Mouse (Mus musculus) CH12.LX (cell line): ENCODE measurements around the gene Zfp663. TPM values are rescaled to one million over a fixed set of nuclear protein-coding genes. Genes with fewer than 3 reads are reported as not detected.

Experiments
- DNase-seq: peaks from one replicate; pipeline ENCODE4 v3.0.0-alpha.2; 2013; ENCODE audit errors: extremely low read depth
- H3K27ac ChIP-seq: 2 replicates; pipeline ENCODE4 v1.5.1; 2012; ENCODE audit warnings: low read depth, mild to moderate bottlenecking, control low read depth, moderate library complexity; ENCODE audit not compliant: insufficient read depth
- H3K27me3 ChIP-seq: replicated peaks from 2 replicates; pipeline ENCODE3; 2012; ENCODE audit warnings: inconsistent platforms
- H3K36me3 ChIP-seq, 2 experiments: replicated peaks in 1 of 2; 2 replicates each; pipeline versions ENCODE3 to v1.6.1; 2012; ENCODE audit warnings: inconsistent platforms in 1 of 2, low read length in 1 of 2, mild to moderate bottlenecking in 1 of 2, mixed read lengths in 1 of 2, moderate library complexity in 1 of 2; ENCODE audit not compliant: control insufficient read depth in 1 of 2, insufficient read depth in 1 of 2
- H3K4me1 ChIP-seq, 2 experiments: 2 replicates each; pipeline ENCODE4 v1.6.1; 2012; ENCODE audit warnings: inconsistent platforms in 1 of 2, moderate library complexity in 1 of 2; ENCODE audit not compliant: insufficient read depth in 2 of 2, control insufficient read depth in 1 of 2
- H3K4me2 ChIP-seq: 2 replicates; pipeline ENCODE4 v1.6.1; 2012; ENCODE audit warnings: low read depth, mild to moderate bottlenecking, control low read depth; ENCODE audit not compliant: poor library complexity, insufficient read depth, severe bottlenecking
- H3K4me3 ChIP-seq, 3 experiments: fragments of 150-350 bp in 1 of 3; sonication (generic) in 1 of 3; replicated peaks in 1 of 3; 2 replicates each; pipeline versions ENCODE3 to v1.5.1; 2011 to 2012; ENCODE audit warnings: low read depth in 2 of 3, low read length in 2 of 3, mild to moderate bottlenecking in 2 of 3, moderate library complexity in 2 of 3, control low read depth in 1 of 3, improper control_type of control experiment in 1 of 3, inconsistent platforms in 1 of 3, mixed read lengths in 1 of 3; ENCODE audit not compliant: poor library complexity in 1 of 3
- H3K79me2 ChIP-seq: replicated peaks from 2 replicates; pipeline ENCODE4 v1.6.1; 2012; ENCODE audit warnings: mild to moderate bottlenecking, moderate library complexity; ENCODE audit not compliant: control insufficient read depth, poor library complexity, insufficient read depth, severe bottlenecking; ENCODE audit errors: extremely low read depth
- H3K9ac ChIP-seq: 2 replicates; pipeline ENCODE4 v1.6.1; 2012; ENCODE audit warnings: low read depth, mild to moderate bottlenecking, control low read depth, moderate library complexity; ENCODE audit not compliant: insufficient read depth
- H3K9me3 ChIP-seq: replicated peaks from 2 replicates; pipeline ENCODE3; 2012; ENCODE audit warnings: low read length, inconsistent platforms, mixed read lengths
- CHD2 ChIP-seq: IDR thresholded peaks from 2 replicates; pipeline ENCODE4 v1.6.1; 2011; ENCODE audit warnings: low read length, improper control_type of control experiment
- E2F4 ChIP-seq: IDR thresholded peaks from 2 replicates; pipeline ENCODE4 v1.6.1; 2011; ENCODE audit warnings: low read depth, low read length, improper control_type of control experiment; ENCODE audit not compliant: insufficient replicate concordance
- ELF1 ChIP-seq: IDR thresholded peaks from 2 replicates; pipeline ENCODE4 v1.6.1; 2014; ENCODE audit warnings: low read depth, mild to moderate bottlenecking, inconsistent platforms, low read length, improper control_type of control experiment
- GABPA ChIP-seq: IDR thresholded peaks from 2 replicates; pipeline ENCODE4 v1.6.1; 2012; ENCODE audit warnings: low read depth, low read length, improper control_type of control experiment, inconsistent platforms; ENCODE audit not compliant: insufficient replicate concordance
- HCFC1 ChIP-seq: IDR thresholded peaks from 2 replicates; pipeline ENCODE4 v1.6.1; 2012; ENCODE audit warnings: low read depth, mild to moderate bottlenecking, inconsistent platforms, low read length, improper control_type of control experiment
- JUN ChIP-seq: IDR thresholded peaks from 2 replicates; pipeline ENCODE4 v1.6.1; 2011; ENCODE audit warnings: low read depth, mild to moderate bottlenecking, low read length, improper control_type of control experiment, moderate library complexity; ENCODE audit not compliant: insufficient read depth
- KAT2A ChIP-seq: IDR thresholded peaks from 2 replicates; pipeline ENCODE4 v1.6.1; 2012; ENCODE audit warnings: low read length, improper control_type of control experiment, inconsistent platforms; ENCODE audit not compliant: insufficient replicate concordance
- MAZ ChIP-seq: IDR thresholded peaks from 2 replicates; pipeline ENCODE4 v1.6.1; 2012; ENCODE audit warnings: low read depth, mild to moderate bottlenecking, inconsistent platforms, low read length, improper control_type of control experiment, moderate library complexity
- MEF2A ChIP-seq: IDR thresholded peaks from 2 replicates; pipeline ENCODE4 v1.6.1; 2014; ENCODE audit warnings: low read depth, mild to moderate bottlenecking, inconsistent platforms, low read length, improper control_type of control experiment, borderline replicate concordance
- MXI1 ChIP-seq: IDR thresholded peaks from 2 replicates; pipeline ENCODE4 v1.6.1; 2011; ENCODE audit warnings: mild to moderate bottlenecking, low read depth, low read length, improper control_type of control experiment
- MYC ChIP-seq: IDR thresholded peaks from 2 replicates; pipeline ENCODE4 v1.6.1; 2011; ENCODE audit warnings: low read depth, mild to moderate bottlenecking, improper control_type of control experiment, low read length
- NELFE ChIP-seq: IDR thresholded peaks from 2 replicates; pipeline ENCODE4 v1.6.1; 2011; ENCODE audit warnings: low read depth, low read length, improper control_type of control experiment
- POLR2A ChIP-seq: IDR thresholded peaks from 2 replicates; pipeline ENCODE4 v1.6.1; 2011; ENCODE audit warnings: low read depth, mild to moderate bottlenecking, improper control_type of control experiment, low read length
- RAD21 ChIP-seq: IDR thresholded peaks from 2 replicates; pipeline ENCODE4 v1.6.1; 2011; ENCODE audit warnings: low read depth, mild to moderate bottlenecking, low read length, improper control_type of control experiment, moderate library complexity
- SMC3 ChIP-seq: IDR thresholded peaks from 2 replicates; pipeline ENCODE4 v1.6.1; 2011; ENCODE audit warnings: low read depth, low read length, improper control_type of control experiment
- TBP ChIP-seq: conservative IDR thresholded peaks from 2 replicates; pipeline ENCODE4 v1.6.1; 2011; ENCODE audit warnings: low read depth, low read length, improper control_type of control experiment
- TCF12 ChIP-seq: IDR thresholded peaks from 2 replicates; pipeline ENCODE4 v1.6.1; 2014; ENCODE audit warnings: low read depth, mild to moderate bottlenecking, inconsistent platforms, low read length, improper control_type of control experiment
- UBTF ChIP-seq: IDR thresholded peaks from 2 replicates; pipeline ENCODE4 v1.6.1; 2012; ENCODE audit warnings: low read depth, mild to moderate bottlenecking, inconsistent platforms, low read length, improper control_type of control experiment, moderate library complexity
- USF1 ChIP-seq: IDR thresholded peaks from 2 replicates; pipeline ENCODE4 v1.6.1; 2014; ENCODE audit warnings: low read depth, mild to moderate bottlenecking, inconsistent platforms, low read length, improper control_type of control experiment
- USF2 ChIP-seq: conservative IDR thresholded peaks from 2 replicates; pipeline ENCODE4 v1.6.1; 2011; ENCODE audit warnings: low read depth, low read length, improper control_type of control experiment
- ZC3H11A ChIP-seq: IDR thresholded peaks from 2 replicates; pipeline ENCODE4 v1.6.1; 2012; ENCODE audit warnings: low read depth, mild to moderate bottlenecking, inconsistent platforms, low read length, improper control_type of control experiment
- ZMIZ1 ChIP-seq: IDR thresholded peaks from 2 replicates; pipeline ENCODE4 v1.6.1; 2012; ENCODE audit warnings: low read depth, mild to moderate bottlenecking, inconsistent platforms, low read length, improper control_type of control experiment
- dilution Hi-C: fragments of 300-500 bp; cut with MboI; formaldehyde crosslinking; loops from 2 replicates; pipeline ENCODE4 v1.14.3; 2020; ENCODE audit warnings: low sequenced_read_pairs; ENCODE audit not compliant: extremely low pct_unique_long_range_greater_than_20kb, extremely low pct_ligation_motif_present
- in situ Hi-C: fragments of 300-500 bp; cut with MboI; formaldehyde crosslinking; loops from 3 replicates; pipeline ENCODE4 v1.14.3; 2019; ENCODE audit warnings: low sequenced_read_pairs, low pct_ligation_motif_present, low pct_unique_long_range_greater_than_20kb, mixed read lengths
- polyA plus RNA-seq: library from polyadenylated mRNA; unstranded; fragments of >175 nt; gene quantifications from 2 replicates; pipeline ENCODE4 v1.2.1, GENCODE M21; 2012; ENCODE audit warnings: low read depth; ENCODE audit not compliant: insufficient read length
- total RNA-seq, 2 experiments: library from RNA; depleted of rRNA; stranded (reverse); fragments of 300-350 nt in 1 of 2; fragments of >200 nt in 1 of 2; gene quantifications; 2 replicates each; pipeline ENCODE4 v1.2.3; 2012 to 2014

The Zfp663 gene
- total and polyA plus RNA-seq, 3 experiments = not detected

- no peak for DNase-seq
- dilution Hi-C loops = no loop called here
- H3K9ac ChIP-seq = no peak overlapping the region
- TF ChIP-seq KAT2A = no peak
- no peak for TF ChIP-seq USF2
- no peak for TF ChIP-seq POLR2A
- TF ChIP-seq MXI1 = no peak
- no peak for TF ChIP-seq E2F4
- TF ChIP-seq ZC3H11A = no peak
- TF ChIP-seq RAD21 = no peak
- no peak for TF ChIP-seq HCFC1
- H3K9me3 ChIP-seq = no peaks in the 10 kb centered on the region
- in situ Hi-C loops = no loop called here
- peaks cover 14% of the 10 kb centered on the region for H3K27me3 ChIP-seq
- peaks cover 8 to 31% of the 10 kb centered on the region in 2 experiments for H3K4me1 ChIP-seq
- no peak overlapping the region for H3K4me3 ChIP-seq
- H3K27ac ChIP-seq = no peak overlapping the region
- H3K79me2 ChIP-seq = no peaks in the 10 kb centered on the region
- no peak overlapping the region for H3K4me2 ChIP-seq
- peaks cover 2 to 18% of the 10 kb centered on the region in 2 experiments for H3K36me3 ChIP-seq
Observed at GRCm38 (mm10) chr2:165323484-165323883, 45.0 kb downstream of the Zfp663 start.

GRCm38 (mm10) chr2:165321981-165322735 is 46.4 kb downstream of the Zfp663 start:
- H3K4me1 ChIP-seq = peaks cover 6 to 33% of the 10 kb centered on the region in 2 experiments
- no peak overlapping the region for H3K9ac ChIP-seq
- no peak overlapping the region for H3K27ac ChIP-seq
- in situ Hi-C loops = no loop called here
- no peaks in the 10 kb centered on the region for H3K79me2 ChIP-seq
- no peak overlapping the region for H3K4me3 ChIP-seq
- DNase-seq = no peak
- H3K27me3 ChIP-seq = peaks cover under 1% of the 10 kb centered on the region
- no peaks in the 10 kb centered on the region for H3K9me3 ChIP-seq
- no peak for TF ChIP-seq TBP
- no peak for TF ChIP-seq GABPA
- TF ChIP-seq USF1 = no peak
- H3K36me3 ChIP-seq = peaks cover 2 to 26% of the 10 kb centered on the region in 2 experiments
- dilution Hi-C loops = no loop called here
- H3K4me2 ChIP-seq = no peak overlapping the region

- peaks cover 2 to 30% of the 10 kb centered on the region in 2 experiments for H3K36me3 ChIP-seq
- dilution Hi-C loops = no loop called here
- H3K27ac ChIP-seq = no peak overlapping the region
- peaks cover 6 to 35% of the 10 kb centered on the region in 2 experiments for H3K4me1 ChIP-seq
- H3K9me3 ChIP-seq = no peaks in the 10 kb centered on the region
- H3K27me3 ChIP-seq = no peaks in the 10 kb centered on the region
- no peak overlapping the region for H3K9ac ChIP-seq
- no peak overlapping the region for H3K4me3 ChIP-seq
- no peak for DNase-seq
- H3K79me2 ChIP-seq = no peaks in the 10 kb centered on the region
- in situ Hi-C loops = no loop called here
- TF ChIP-seq JUN (no peak), MEF2A (no peak), ZMIZ1 (no peak), CHD2 (no peak), ZC3H11A (no peak), MYC (no peak), MXI1 (no peak), TCF12 (no peak), SMC3 (no peak), NELFE (no peak), RAD21 (no peak), MAZ (no peak), ELF1 (no peak), UBTF (no peak)
- H3K4me2 ChIP-seq = no peak overlapping the region
Observed at GRCm38 (mm10) chr2:165321381-165321888, 47.1 kb downstream of the Zfp663 start.
